Mouse (Mus musculus): ENCODE data around the gene Fam89b. TPM values are rescaled to one million over a fixed set of nuclear protein-coding genes. Genes with fewer than 3 reads are reported as not detected.
A peak's percentile ranks its signal among the peaks of the same experiment; 100 is the strongest.

The Fam89b gene
- polyA plus RNA-seq, 1 experiment from 2014 or later, result 193 TPM

GRCm38 (mm10) chr19:5750951-5751350 lies 21.5 kb upstream of the Fam89b start:
- H3K4me1 ChIP-seq, result peaks cover 22% of the 10 kb centered on the region
- H3K4me2 ChIP-seq (replicated peaks), result peak overlapping the region; percentile 29
- H3K4me3 ChIP-seq, result 0 out of 2 replicates have a peak overlapping the region, but pooled peaks have one; percentile 16
- H3K27me3 ChIP-seq (replicated peaks), result peaks cover 76% of the 10 kb centered on the region
- 6% methylated on average over 22 of the region's 22 CpGs for WGBS
- no peak overlapping the region for H3K27ac ChIP-seq
- no peak for ATAC-seq (ENCODE audit: low FRiP score, low read depth)
- H3K36me3 ChIP-seq, result no peaks in the 10 kb centered on the region
- no peaks in the 10 kb centered on the region for H3K9me3 ChIP-seq
- peak overlapping the region; percentile 1; the same call in 1 of the 2 replicates for H3K9ac ChIP-seq

GRCm38 (mm10) chr19:5749476-5749875 lies 20.0 kb upstream of the Fam89b start:
- H3K4me1 ChIP-seq, result peaks cover 29% of the 10 kb centered on the region

GRCm38 (mm10) chr19:5746907-5747363 lies 17.5 kb upstream of the Fam89b start:
- peaks cover 41% of the 10 kb centered on the region for H3K4me1 ChIP-seq
- peak overlapping the region; percentile 56; the same call in 1 of the 2 replicates for H3K4me2 ChIP-seq (replicated peaks)
- H3K9ac ChIP-seq, result no peak overlapping the region
- H3K36me3 ChIP-seq, result no peaks in the 10 kb centered on the region
- 23% methylated on average over 12 of the region's 12 CpGs for WGBS
- H3K4me3 ChIP-seq, result no peak overlapping the region
- no peaks in the 10 kb centered on the region for H3K9me3 ChIP-seq
- no peak overlapping the region for H3K27ac ChIP-seq
- ATAC-seq (ENCODE audit: low FRiP score, low read depth), result no peak
- H3K27me3 ChIP-seq (replicated peaks), result peaks cover 72% of the 10 kb centered on the region

More at GRCm38 (mm10) chr19:5749476-5749875, 20.0 kb upstream of the Fam89b start:
- Histone ChIP-seq H3K27me3 (replicated peaks) (peaks cover 76% of the 10 kb centered on the region), H3K4me2 (replicated peaks) (no peak overlapping the region), H3K4me3 (no peak overlapping the region), H3K9ac (no peak overlapping the region), H3K27ac (no peak overlapping the region), H3K9me3 (no peaks in the 10 kb centered on the region), H3K36me3 (no peaks in the 10 kb centered on the region)
- WGBS, result 77% methylated on average over 6 of the region's 6 CpGs
- ATAC-seq (ENCODE audit: low FRiP score, low read depth), result no peak

- peaks cover 63% of the 10 kb centered on the region for H3K27me3 ChIP-seq (replicated peaks)
- no peak for ATAC-seq (ENCODE audit: low FRiP score, low read depth)
- WGBS, result 4% methylated on average over 36 of the region's 36 CpGs
Measured at GRCm38 (mm10) chr19:5745756-5746710, 16.6 kb upstream of the Fam89b start.

GRCm38 (mm10) chr19:5743576-5743975 lies 14.1 kb upstream of the Fam89b start:
- Histone ChIP-seq H3K36me3 (no peaks in the 10 kb centered on the region), H3K9me3 (no peaks in the 10 kb centered on the region), H3K4me2 (replicated peaks) (peak overlapping the region; percentile 97; the same call in 1 of the 2 replicates), H3K9ac (no peak overlapping the region), H3K4me1 (peaks cover 41% of the 10 kb centered on the region), H3K4me3 (no peak overlapping the region), H3K27ac (no peak overlapping the region), H3K27me3 (replicated peaks) (peaks cover 53% of the 10 kb centered on the region)
- WGBS, result 40% methylated on average over 5 of the region's 5 CpGs
- no peak for ATAC-seq (ENCODE audit: low FRiP score, low read depth)

More at GRCm38 (mm10) chr19:5745756-5746710, 16.6 kb upstream of the Fam89b start:
- Histone ChIP-seq H3K9ac (peak overlapping the region; percentile 48), H3K4me1 (peaks cover 40% of the 10 kb centered on the region), H3K27ac (no peak overlapping the region), H3K4me3 (peak overlapping the region; percentile 20; the same call in 1 of the 2 replicates), H3K4me2 (replicated peaks) (peak overlapping the region; percentile 56), H3K9me3 (no peaks in the 10 kb centered on the region), H3K36me3 (no peaks in the 10 kb centered on the region)

GRCm38 (mm10) chr19:5742241-5742641 lies 12.8 kb upstream of the Fam89b start:
- H3K4me3 ChIP-seq, result peak overlapping the region; percentile 57
- peaks cover 53% of the 10 kb centered on the region for H3K27me3 ChIP-seq (replicated peaks)
- 2% methylated on average over 32 of the region's 32 CpGs for WGBS
- H3K4me1 ChIP-seq, result peaks cover 41% of the 10 kb centered on the region
- no peaks in the 10 kb centered on the region for H3K9me3 ChIP-seq
- peak; percentile 43; the same call in 1 of the 2 replicates for ATAC-seq (ENCODE audit: low FRiP score, low read depth)
- H3K4me2 ChIP-seq (replicated peaks), result peak overlapping the region; percentile 97
- peak overlapping the region; percentile 5; the same call in 1 of the 2 replicates for H3K27ac ChIP-seq
- H3K9ac ChIP-seq, result peak overlapping the region; percentile 83
- H3K36me3 ChIP-seq, result no peaks in the 10 kb centered on the region

GRCm38 (mm10) chr19:5741641-5742240 lies 12.3 kb upstream of the Fam89b start:
- Histone ChIP-seq H3K4me1 (peaks cover 39% of the 10 kb centered on the region), H3K27ac (peak overlapping the region; percentile 5; the same call in 1 of the 2 replicates), H3K4me2 (replicated peaks) (peak overlapping the region; percentile 97), H3K4me3 (peak overlapping the region; percentile 57), H3K36me3 (no peaks in the 10 kb centered on the region), H3K27me3 (replicated peaks) (peaks cover 50% of the 10 kb centered on the region), H3K9ac (peak overlapping the region; percentile 83), H3K9me3 (no peaks in the 10 kb centered on the region)
- ATAC-seq (ENCODE audit: low FRiP score, low read depth), result peak; percentile 56
- WGBS, result 1% methylated on average over 54 of the region's 55 CpGs

- Histone ChIP-seq H3K4me3 (peak within 1 kb of the TSS; percentile 57), H3K9me3 (no peaks in the 10 kb centered on the region), H3K9ac (peak within 1 kb of the TSS; percentile 83), H3K27ac (no peak within 1 kb of the TSS), H3K27me3 (replicated peaks) (peaks cover 39% of the 10 kb centered on the region), H3K4me2 (replicated peaks) (peak within 1 kb of the TSS; percentile 97), H3K36me3 (no peaks in the 10 kb centered on the region), H3K4me1 (peaks cover 28% of the 10 kb centered on the region)
- ATAC-seq (ENCODE audit: low FRiP score, low read depth), result no peak; the same call in 1 of the 2 replicates
- WGBS, result 18% methylated on average over 14 of the region's 14 CpGs
Measured at GRCm38 (mm10) chr19:5740320-5741317, 11.2 kb upstream of the Fam89b start, which contains the start of gene Ltbp3. Ltbp3 (plus strand) TSS chr19:5740904.

- Histone ChIP-seq H3K9ac (no peak overlapping the region), H3K4me2 (replicated peaks) (no peak overlapping the region), H3K4me1 (peaks cover 24% of the 10 kb centered on the region), H3K36me3 (no peaks in the 10 kb centered on the region), H3K27me3 (replicated peaks) (peaks cover 27% of the 10 kb centered on the region), H3K9me3 (no peaks in the 10 kb centered on the region), H3K4me3 (no peak overlapping the region), H3K27ac (no peak overlapping the region)
- ATAC-seq (ENCODE audit: low FRiP score, low read depth), result no peak
- 61% methylated on average over 2 of the region's 2 CpGs for WGBS
Measured at GRCm38 (mm10) chr19:5739446-5739845, 10.0 kb upstream of the Fam89b start.

GRCm38 (mm10) chr19:5734325-5734724 lies 4.9 kb upstream of the Fam89b start:
- no peak for ATAC-seq (ENCODE audit: low FRiP score, low read depth)
- Histone ChIP-seq H3K36me3 (no peaks in the 10 kb centered on the region), H3K27ac (no peak overlapping the region), H3K9me3 (no peaks in the 10 kb centered on the region), H3K4me1 (peaks cover 19% of the 10 kb centered on the region), H3K27me3 (replicated peaks) (peaks cover 4% of the 10 kb centered on the region; the same call in 1 of the 2 replicates), H3K4me2 (replicated peaks) (no peak overlapping the region), H3K4me3 (no peak overlapping the region), H3K9ac (no peak overlapping the region)
- 81% methylated on average over 9 of the region's 9 CpGs for WGBS

Measured in neural tube, embryonic 12.5 days (tissue).